Mouse (Mus musculus): Measurements from ENCODE around the gene Senp7.
"Not testable (repeated sequence)": the region's sequence is repeated elsewhere in the genome, so short reads cannot be mapped to it uniquely, and the experiment has no call there.

The Senp7 gene

GRCm38 (mm10) chr16:56134149-56134548, 86.0 kb downstream of the Senp7 start:
- DNase-seq (ENCODE audit: low spot score) = no peak

- not testable (repeated sequence) for DNase-seq (ENCODE audit: low spot score)
These were observed 89.5 kb downstream of the Senp7 start for GRCm38 (mm10) chr16:56137672-56138071.

- no peak for DNase-seq (ENCODE audit: low spot score)
These were observed 91.8 kb downstream of the Senp7 start for GRCm38 (mm10) chr16:56139921-56140320.

GRCm38 (mm10) chr16:56144876-56145555, 96.9 kb downstream of the Senp7 start:
- DNase-seq (ENCODE audit: low spot score) = no peak

GRCm38 (mm10) chr16:56147679-56148078, 99.5 kb downstream of the Senp7 start:
- DNase-seq (ENCODE audit: low spot score) = no peak

GRCm38 (mm10) chr16:56163466-56163865, 115.3 kb downstream of the Senp7 start:
- DNase-seq (ENCODE audit: low spot score) = no peak

GRCm38 (mm10) chr16:56170247-56170646, 122.1 kb downstream of the Senp7 start:
- no peak for DNase-seq (ENCODE audit: low spot score)

GRCm38 (mm10) chr16:56175867-56176581, 127.9 kb downstream of the Senp7 start:
- peak; percentile 55 for DNase-seq (ENCODE audit: low spot score)

- DNase-seq (ENCODE audit: low spot score) = no peak
These were observed 138.7 kb downstream of the Senp7 start for GRCm38 (mm10) chr16:56186863-56187262.

GRCm38 (mm10) chr16:56188198-56188597, 140.1 kb downstream of the Senp7 start:
- DNase-seq (ENCODE audit: low spot score) = no peak

- DNase-seq (ENCODE audit: low spot score) = no peak
These were observed 155.9 kb downstream of the Senp7 start, which contains the start of gene Impg2 for GRCm38 (mm10) chr16:56204051-56204450. Gene Impg2, plus strand, starts transcription at chr16:56204313.

GRCm38 (mm10) chr16:56212740-56213139, 164.6 kb downstream of the Senp7 start:
- no peak for DNase-seq (ENCODE audit: low spot score)

- DNase-seq (ENCODE audit: low spot score) = no peak
These were observed 179.5 kb downstream of the Senp7 start for GRCm38 (mm10) chr16:56227686-56228085.

- no peak for DNase-seq (ENCODE audit: low spot score)
These were observed 181.3 kb downstream of the Senp7 start for GRCm38 (mm10) chr16:56229455-56229854.

- DNase-seq (ENCODE audit: low spot score) = peak; percentile 7
These were observed 183.2 kb downstream of the Senp7 start for GRCm38 (mm10) chr16:56231300-56231699.

- DNase-seq (ENCODE audit: low spot score) = no peak
These were observed 184.6 kb downstream of the Senp7 start for GRCm38 (mm10) chr16:56232736-56233135.

Data from embryo, embryonic 10 days (tissue).